Mouse (Mus musculus): ENCODE data around the gene Prkaa2. TPM values are rescaled to one million over a fixed set of nuclear protein-coding genes. Genes with fewer than 3 reads are reported as not detected.
"Not testable (repeated sequence)": the region's sequence is repeated elsewhere in the genome, so short reads cannot be mapped to it uniquely, and the experiment has no call there.

Gene Prkaa2
- total and polyA plus RNA-seq, 2 experiments from 2014 or later = 18.4 to 25.3 TPM

GRCm38 (mm10) chr4:105027278-105027677 is 82.4 kb downstream of the Prkaa2 start:
- DNase-seq (ENCODE audit: low spot score) (no peak), ATAC-seq (ENCODE audit: low FRiP score) (no peak)
- H3K9ac ChIP-seq (replicated peaks; ENCODE audit: low read length, poor library complexity, severe bottlenecking) = no peak overlapping the region
- H3K36me3 ChIP-seq (ENCODE audit: insufficient read depth, low read length) = no peaks in the 10 kb centered on the region
- WGBS = 76% methylated on average over 6 of the region's 6 CpGs
- no peak overlapping the region for H3K27ac ChIP-seq (ENCODE audit: low read depth, low read length)
- H3K9me3 ChIP-seq (ENCODE audit: low read length) = no peaks in the 10 kb centered on the region
- no peaks in the 10 kb centered on the region for H3K4me1 ChIP-seq (ENCODE audit: insufficient read depth, low read length)
- H3K4me2 ChIP-seq (ENCODE audit: low read depth, low read length, poor library complexity, severe bottlenecking) = no peak overlapping the region
- no peak overlapping the region for H3K4me3 ChIP-seq (ENCODE audit: low read depth, low read length)
- H3K27me3 ChIP-seq (ENCODE audit: insufficient read depth, low read length) = no peaks in the 10 kb centered on the region
- TF ChIP-seq CTCF (IDR thresholded peaks at IDR 0.05) = no peak

GRCm38 (mm10) chr4:105016006-105016613 is 93.6 kb downstream of the Prkaa2 start:
- WGBS = 93% methylated on average over 4 of the region's 4 CpGs
- Histone ChIP-seq H3K36me3 (ENCODE audit: insufficient read depth, low read length) (peaks cover 5% of the 10 kb centered on the region; the same call in 1 of the 2 replicates), H3K4me3 (ENCODE audit: low read depth, low read length) (no peak overlapping the region), H3K4me1 (ENCODE audit: insufficient read depth, low read length) (no peaks in the 10 kb centered on the region), H3K4me2 (ENCODE audit: low read depth, low read length, poor library complexity, severe bottlenecking) (no peak overlapping the region), H3K27ac (ENCODE audit: low read depth, low read length) (no peak overlapping the region), H3K9ac (replicated peaks; ENCODE audit: low read length, poor library complexity, severe bottlenecking) (no peak overlapping the region), H3K9me3 (ENCODE audit: low read length) (no peaks in the 10 kb centered on the region), H3K27me3 (ENCODE audit: insufficient read depth, low read length) (no peaks in the 10 kb centered on the region)
- DNase-seq (ENCODE audit: low spot score) (no peak), ATAC-seq (ENCODE audit: low FRiP score) (no peak)
- TF ChIP-seq CTCF (IDR thresholded peaks at IDR 0.05) = no peak

GRCm38 (mm10) chr4:105015496-105015895 is 94.2 kb downstream of the Prkaa2 start:
- Histone ChIP-seq H3K27ac (ENCODE audit: low read depth, low read length) (no peak overlapping the region), H3K36me3 (ENCODE audit: insufficient read depth, low read length) (peaks cover 5% of the 10 kb centered on the region; the same call in 1 of the 2 replicates), H3K4me3 (ENCODE audit: low read depth, low read length) (no peak overlapping the region), H3K9ac (replicated peaks; ENCODE audit: low read length, poor library complexity, severe bottlenecking) (no peak overlapping the region), H3K4me2 (ENCODE audit: low read depth, low read length, poor library complexity, severe bottlenecking) (no peak overlapping the region), H3K4me1 (ENCODE audit: insufficient read depth, low read length) (no peaks in the 10 kb centered on the region), H3K27me3 (ENCODE audit: insufficient read depth, low read length) (no peaks in the 10 kb centered on the region), H3K9me3 (ENCODE audit: low read length) (no peaks in the 10 kb centered on the region)
- no peak for TF ChIP-seq CTCF (IDR thresholded peaks at IDR 0.05)
- ATAC-seq (ENCODE audit: low FRiP score) (no peak), DNase-seq (ENCODE audit: low spot score) (no peak)
- WGBS = 80% methylated on average over 6 of the region's 6 CpGs

- Histone ChIP-seq H3K4me3 (ENCODE audit: low read depth, low read length) (no peak overlapping the region), H3K4me1 (ENCODE audit: insufficient read depth, low read length) (no peaks in the 10 kb centered on the region), H3K27ac (ENCODE audit: low read depth, low read length) (no peak overlapping the region), H3K27me3 (ENCODE audit: insufficient read depth, low read length) (no peaks in the 10 kb centered on the region), H3K9me3 (ENCODE audit: low read length) (no peaks in the 10 kb centered on the region), H3K36me3 (ENCODE audit: insufficient read depth, low read length) (peaks cover 5% of the 10 kb centered on the region; the same call in 1 of the 2 replicates), H3K9ac (replicated peaks; ENCODE audit: low read length, poor library complexity, severe bottlenecking) (no peak overlapping the region), H3K4me2 (ENCODE audit: low read depth, low read length, poor library complexity, severe bottlenecking) (no peak overlapping the region)
- 94% methylated on average over 7 of the region's 7 CpGs for WGBS
- no peak for TF ChIP-seq CTCF (IDR thresholded peaks at IDR 0.05)
- DNase-seq (ENCODE audit: low spot score) (no peak), ATAC-seq (ENCODE audit: low FRiP score) (no peak)
Measured at GRCm38 (mm10) chr4:105013718-105014117, 96.0 kb downstream of the Prkaa2 start.

GRCm38 (mm10) chr4:105007360-105008018 is 102.2 kb downstream of the Prkaa2 start:
- 90% methylated on average over 4 of the region's 4 CpGs for WGBS
- H3K4me3 ChIP-seq (ENCODE audit: low read depth, low read length) = no peak overlapping the region
- DNase-seq (ENCODE audit: low spot score) (no peak), ATAC-seq (ENCODE audit: low FRiP score) (no peak)
- no peak overlapping the region for H3K27ac ChIP-seq (ENCODE audit: low read depth, low read length)
- TF ChIP-seq CTCF (IDR thresholded peaks at IDR 0.05) = no peak
- no peak overlapping the region for H3K4me2 ChIP-seq (ENCODE audit: low read depth, low read length, poor library complexity, severe bottlenecking)
- H3K9me3 ChIP-seq (ENCODE audit: low read length) = no peaks in the 10 kb centered on the region
- no peaks in the 10 kb centered on the region for H3K4me1 ChIP-seq (ENCODE audit: insufficient read depth, low read length)
- no peak overlapping the region for H3K9ac ChIP-seq (replicated peaks; ENCODE audit: low read length, poor library complexity, severe bottlenecking)
- no peaks in the 10 kb centered on the region for H3K36me3 ChIP-seq (ENCODE audit: insufficient read depth, low read length)
- no peaks in the 10 kb centered on the region for H3K27me3 ChIP-seq (ENCODE audit: insufficient read depth, low read length)

GRCm38 (mm10) chr4:105004649-105005048 is 105.0 kb downstream of the Prkaa2 start:
- not testable (repeated sequence) for H3K27me3 ChIP-seq (ENCODE audit: insufficient read depth, low read length); H3K9me3 ChIP-seq (ENCODE audit: low read length); H3K4me2 ChIP-seq (ENCODE audit: low read depth, low read length, poor library complexity, severe bottlenecking); DNase-seq (ENCODE audit: low spot score); ATAC-seq (ENCODE audit: low FRiP score); H3K36me3 ChIP-seq (ENCODE audit: insufficient read depth, low read length); H3K27ac ChIP-seq (ENCODE audit: low read depth, low read length); H3K4me1 ChIP-seq (ENCODE audit: insufficient read depth, low read length); H3K9ac ChIP-seq (replicated peaks; ENCODE audit: low read length, poor library complexity, severe bottlenecking); H3K4me3 ChIP-seq (ENCODE audit: low read depth, low read length)
- peak; percentile 56 for TF ChIP-seq CTCF (IDR thresholded peaks at IDR 0.05)
- 92% methylated on average over 11 of the region's 12 CpGs for WGBS
